Mouse (Mus musculus): ENCODE results near the gene Acot12. TPM values are rescaled to one million over a fixed set of nuclear protein-coding genes. Genes with fewer than 3 reads are reported as not detected.

Acot12 gene
- polyA plus RNA-seq (2014; fragmentation: Nextera tagmentation; extraction: Ambion mirVana): not detected in 2 replicates

DNA sequence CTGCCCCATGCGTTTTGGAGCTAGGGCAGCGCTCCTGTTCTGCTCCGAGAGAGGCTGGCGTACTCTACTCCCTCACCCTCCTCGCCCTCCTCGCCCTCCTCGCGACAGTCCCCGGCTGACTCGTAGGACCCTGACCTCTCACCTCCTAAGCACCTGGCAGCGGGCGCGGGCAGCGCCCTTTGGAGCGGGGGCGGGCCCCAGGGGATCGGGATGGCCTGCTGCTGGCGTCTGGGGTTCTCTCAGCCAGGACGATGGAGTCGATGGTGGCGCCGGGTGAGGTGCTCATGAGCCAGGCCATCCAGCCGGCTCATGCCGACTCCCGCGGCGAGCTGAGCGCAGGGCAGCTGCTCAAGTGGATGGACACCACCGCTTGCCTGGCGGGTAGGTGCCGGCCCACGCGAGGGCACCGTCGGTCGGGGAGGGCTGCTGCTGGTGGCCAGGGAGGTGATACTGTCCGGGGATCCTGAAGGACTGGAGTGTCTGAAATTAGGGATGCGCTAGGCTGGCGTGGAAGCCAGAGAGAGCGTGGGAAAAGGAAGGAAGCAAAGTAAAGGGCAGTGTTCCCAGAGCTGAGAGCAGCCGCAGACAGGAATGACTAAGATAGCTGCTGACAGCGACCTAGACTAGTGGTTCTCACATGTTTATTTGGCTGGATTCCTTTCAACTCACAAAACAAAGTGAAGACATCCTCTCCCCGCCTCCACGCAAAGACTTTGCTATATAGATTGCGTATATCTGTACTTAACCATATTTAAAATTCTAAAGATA lies at the start of gene Acot12:
Gene Acot12, plus strand, starts transcription at position 233 of the 768 bp plus-strand sequence.
- DNase-seq (peak; percentile 54), ATAC-seq (ENCODE audit: insufficient read depth) (peak; percentile 77)
- no peaks in the 10 kb centered on the region for H3K36me3 ChIP-seq (ENCODE audit: insufficient read depth)
- peak within 1 kb of the TSS; percentile 37 for H3K4me3 ChIP-seq (ENCODE audit: low read depth, low read length)
- WGBS: 4% methylated on average over 45 of the region's 45 CpGs
- H3K27me3 ChIP-seq (ENCODE audit: insufficient read depth, low read length): peaks cover 5% of the 10 kb centered on the region
- no peak within 1 kb of the TSS for H3K27ac ChIP-seq (ENCODE audit: low read depth)
- no peaks in the 10 kb centered on the region for H3K4me1 ChIP-seq (ENCODE audit: insufficient read depth)
- peak within 1 kb of the TSS; percentile 44 for H3K9ac ChIP-seq
- H3K4me2 ChIP-seq: peak within 1 kb of the TSS; percentile 78
- H3K9me3 ChIP-seq (ENCODE audit: low read depth, low read length): no peaks in the 10 kb centered on the region
- no peak for TF ChIP-seq CTCF (IDR thresholded peaks at IDR 0.05; ENCODE audit: low read depth)

DNA sequence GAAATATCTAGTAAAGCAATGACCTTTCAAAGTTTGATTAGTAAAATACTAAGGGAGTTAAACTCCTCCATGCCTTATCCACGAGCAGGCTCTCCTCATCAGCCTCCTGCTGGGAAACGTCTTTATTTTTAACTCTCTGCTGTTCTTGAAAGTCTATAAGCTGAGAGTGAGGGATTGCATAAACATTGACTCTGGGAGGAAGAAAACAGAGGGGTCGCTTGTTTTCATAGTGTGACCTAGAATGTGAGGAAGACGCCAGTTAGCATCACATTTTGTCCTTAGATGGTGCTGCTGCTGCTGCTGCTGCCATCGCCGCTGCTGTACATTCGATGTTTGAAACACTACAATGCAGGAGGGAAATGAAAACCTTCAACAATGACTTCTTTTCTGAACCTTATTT lies 47.7 kb upstream of the Acot12 start:
- Histone ChIP-seq H3K4me1 (ENCODE audit: insufficient read depth) (no peaks in the 10 kb centered on the region), H3K36me3 (ENCODE audit: insufficient read depth) (peaks cover 8% of the 10 kb centered on the region; the same call in 1 of the 2 replicates), H3K4me3 (ENCODE audit: low read depth, low read length) (no peak overlapping the region), H3K27ac (ENCODE audit: low read depth) (peak overlapping the region; percentile 74; the same call in 1 of the 2 replicates), H3K4me2 (no peak overlapping the region), H3K9me3 (ENCODE audit: low read depth, low read length) (no peaks in the 10 kb centered on the region), H3K27me3 (ENCODE audit: insufficient read depth, low read length) (no peaks in the 10 kb centered on the region), H3K9ac (no peak overlapping the region)
- ATAC-seq (ENCODE audit: insufficient read depth) (peak; percentile 38; the same call in 1 of the 2 replicates), DNase-seq (peak; percentile 62)
- 25% methylated on average over 7 of the region's 7 CpGs for WGBS
- TF ChIP-seq CTCF (IDR thresholded peaks at IDR 0.05; ENCODE audit: low read depth): no peak

DNA sequence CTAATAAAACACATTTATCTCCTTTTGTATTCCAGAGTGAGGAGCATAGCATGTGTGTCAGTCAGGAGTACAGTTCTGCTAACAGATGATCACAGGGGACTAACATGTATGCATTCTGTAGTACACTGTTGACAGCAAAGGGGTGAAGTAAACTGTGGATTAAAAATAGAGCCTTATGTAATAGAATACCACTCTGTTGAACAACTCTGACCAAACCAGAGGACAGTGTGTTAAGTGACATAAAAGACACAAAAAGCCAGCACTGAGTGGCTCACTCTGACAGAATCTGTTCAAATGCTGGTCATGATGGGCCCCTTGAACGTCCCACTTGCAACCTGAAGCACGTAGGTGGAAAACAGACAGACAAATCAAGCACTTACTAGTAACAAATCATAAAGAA lies 45.9 kb upstream of the Acot12 start:
- Histone ChIP-seq H3K4me1 (ENCODE audit: insufficient read depth) (no peaks in the 10 kb centered on the region), H3K27me3 (ENCODE audit: insufficient read depth, low read length) (no peaks in the 10 kb centered on the region), H3K4me3 (ENCODE audit: low read depth, low read length) (no peak overlapping the region), H3K4me2 (no peak overlapping the region), H3K27ac (ENCODE audit: low read depth) (peak overlapping the region; percentile 18; the same call in 1 of the 2 replicates), H3K36me3 (ENCODE audit: insufficient read depth) (peaks cover 3% of the 10 kb centered on the region; the same call in 1 of the 2 replicates), H3K9me3 (ENCODE audit: low read depth, low read length) (no peaks in the 10 kb centered on the region), H3K9ac (no peak overlapping the region)
- ATAC-seq (ENCODE audit: insufficient read depth): no peak
- DNase-seq: no peak
- TF ChIP-seq CTCF (IDR thresholded peaks at IDR 0.05; ENCODE audit: low read depth): no peak
- whole genome bisulfite sequencing: 69% methylated on average over 2 of the region's 2 CpGs

DNA sequence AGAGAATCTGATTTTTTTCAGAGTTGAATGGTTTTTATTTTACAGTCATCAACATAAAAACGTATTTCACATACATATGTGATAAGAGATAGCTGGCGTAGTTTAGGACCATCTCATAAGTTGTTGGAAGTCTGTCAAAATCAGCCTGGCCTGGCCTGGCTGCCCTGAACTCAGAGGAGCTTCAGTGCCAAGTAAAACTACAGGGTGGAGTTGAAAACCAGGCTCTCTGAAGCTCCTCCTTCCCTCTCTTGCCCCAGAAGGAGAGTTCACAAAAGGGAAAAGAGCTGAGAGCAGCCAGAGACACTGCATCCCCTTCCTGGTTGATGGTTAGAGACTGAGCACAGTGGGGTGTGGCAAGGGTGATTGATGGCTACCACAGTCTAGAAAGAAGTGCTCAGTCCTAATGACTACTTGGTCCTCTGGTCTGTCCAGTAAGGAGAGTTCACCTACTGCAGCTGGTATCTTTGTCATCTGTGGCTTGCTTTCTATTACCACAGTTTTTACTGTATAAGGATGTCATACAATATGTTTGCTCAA lies 45.1 kb upstream of the Acot12 start:
- no peak overlapping the region for H3K4me2 ChIP-seq
- peaks cover 7% of the 10 kb centered on the region; the same call in 1 of the 2 replicates for H3K36me3 ChIP-seq (ENCODE audit: insufficient read depth)
- H3K4me3 ChIP-seq (ENCODE audit: low read depth, low read length): no peak overlapping the region
- DNase-seq (peak; percentile 35), ATAC-seq (ENCODE audit: insufficient read depth) (peak; percentile 53; the same call in 1 of the 2 replicates)
- H3K27me3 ChIP-seq (ENCODE audit: insufficient read depth, low read length): no peaks in the 10 kb centered on the region
- WGBS: 43% methylated on average over 2 of the region's 2 CpGs
- no peak overlapping the region for H3K9ac ChIP-seq
- H3K4me1 ChIP-seq (ENCODE audit: insufficient read depth): no peaks in the 10 kb centered on the region
- H3K27ac ChIP-seq (ENCODE audit: low read depth): peak overlapping the region; percentile 50; the same call in 1 of the 2 replicates
- H3K9me3 ChIP-seq (ENCODE audit: low read depth, low read length): no peaks in the 10 kb centered on the region
- TF ChIP-seq CTCF (IDR thresholded peaks at IDR 0.05; ENCODE audit: low read depth): no peak

DNA sequence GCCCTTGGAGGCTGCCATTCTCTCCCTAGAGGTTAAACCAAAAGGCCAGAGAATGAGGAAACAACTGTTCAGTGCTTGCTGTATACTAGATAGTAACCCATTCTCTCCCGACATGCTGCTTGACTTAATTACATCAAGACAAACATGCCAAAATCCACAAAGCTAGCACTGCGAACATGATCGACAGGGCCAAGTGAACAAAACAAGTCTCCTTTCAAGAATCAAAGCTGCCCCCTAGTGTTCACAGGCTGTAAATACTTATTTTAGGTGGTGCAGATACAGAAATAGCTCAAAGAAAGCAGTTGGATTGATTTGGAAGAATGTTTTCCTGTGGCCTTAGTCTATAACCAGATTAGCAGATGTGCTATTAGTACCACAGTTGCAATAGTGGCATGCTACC lies 44.3 kb upstream of the Acot12 start:
- Histone ChIP-seq H3K36me3 (ENCODE audit: insufficient read depth) (peaks cover 14% of the 10 kb centered on the region; the same call in 1 of the 2 replicates), H3K27ac (ENCODE audit: low read depth) (no peak overlapping the region), H3K4me2 (no peak overlapping the region), H3K9ac (no peak overlapping the region), H3K4me1 (ENCODE audit: insufficient read depth) (no peaks in the 10 kb centered on the region), H3K9me3 (ENCODE audit: low read depth, low read length) (no peaks in the 10 kb centered on the region), H3K4me3 (ENCODE audit: low read depth, low read length) (no peak overlapping the region), H3K27me3 (ENCODE audit: insufficient read depth, low read length) (no peaks in the 10 kb centered on the region)
- ATAC-seq (ENCODE audit: insufficient read depth) (no peak), DNase-seq (peak; percentile 83)
- WGBS: 29% methylated on average over 3 of the region's 3 CpGs
- TF ChIP-seq CTCF (IDR thresholded peaks at IDR 0.05; ENCODE audit: low read depth): peak; percentile 68

DNA sequence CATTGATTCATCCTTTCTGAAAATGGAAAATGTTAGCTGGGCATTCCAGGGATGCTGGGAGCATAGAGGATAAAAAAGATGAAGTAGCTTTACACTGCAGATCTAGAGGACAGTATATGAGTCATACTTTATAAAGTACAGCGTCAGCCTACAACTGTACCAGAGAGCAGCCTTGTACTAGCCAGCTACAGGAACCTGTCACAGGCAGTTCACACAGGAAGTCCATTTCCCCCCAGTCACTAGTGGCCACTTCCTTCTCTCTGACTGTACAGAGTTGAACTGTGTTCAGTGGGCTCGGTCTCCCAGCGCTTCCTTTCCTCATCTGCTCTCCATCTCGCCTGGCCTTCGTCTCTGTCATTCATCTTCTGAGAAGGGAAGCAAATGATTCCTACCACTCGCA lies 39.0 kb upstream of the Acot12 start:
- no peak overlapping the region for H3K4me3 ChIP-seq (ENCODE audit: low read depth, low read length)
- H3K27me3 ChIP-seq (ENCODE audit: insufficient read depth, low read length): no peaks in the 10 kb centered on the region
- 53% methylated on average over 6 of the region's 6 CpGs for WGBS
- no peaks in the 10 kb centered on the region for H3K9me3 ChIP-seq (ENCODE audit: low read depth, low read length)
- no peaks in the 10 kb centered on the region for H3K4me1 ChIP-seq (ENCODE audit: insufficient read depth)
- H3K36me3 ChIP-seq (ENCODE audit: insufficient read depth): peaks cover 14% of the 10 kb centered on the region; the same call in 1 of the 2 replicates
- ATAC-seq (ENCODE audit: insufficient read depth): peak; percentile 66
- no peak overlapping the region for H3K9ac ChIP-seq
- DNase-seq: peak; percentile 18
- no peak overlapping the region for H3K27ac ChIP-seq (ENCODE audit: low read depth)
- H3K4me2 ChIP-seq: no peak overlapping the region
- no peak for TF ChIP-seq CTCF (IDR thresholded peaks at IDR 0.05; ENCODE audit: low read depth)

DNA sequence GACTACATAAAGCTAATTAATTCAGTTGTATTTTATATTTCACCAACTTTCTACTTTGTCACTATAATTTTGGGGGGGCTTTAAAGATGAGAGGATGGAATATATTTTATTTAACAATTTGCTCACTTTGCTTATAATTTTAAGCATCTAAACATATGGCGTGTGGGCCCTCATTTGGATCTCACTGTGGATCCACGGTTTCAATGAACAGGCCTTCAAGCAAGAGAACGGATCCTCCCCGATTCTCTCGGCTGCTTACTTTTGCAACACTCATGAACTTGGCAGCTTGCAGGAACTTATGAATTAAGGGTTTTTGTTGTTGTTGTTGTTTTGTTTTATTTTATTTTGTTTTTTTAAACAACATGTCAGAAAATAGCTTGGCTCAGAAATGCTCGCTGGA lies 21.8 kb upstream of the Acot12 start:
- no peak overlapping the region for H3K9ac ChIP-seq
- no peaks in the 10 kb centered on the region for H3K27me3 ChIP-seq (ENCODE audit: insufficient read depth, low read length)
- no peaks in the 10 kb centered on the region for H3K4me1 ChIP-seq (ENCODE audit: insufficient read depth)
- DNase-seq (no peak), ATAC-seq (ENCODE audit: insufficient read depth) (no peak)
- H3K27ac ChIP-seq (ENCODE audit: low read depth): no peak overlapping the region
- H3K36me3 ChIP-seq (ENCODE audit: insufficient read depth): no peaks in the 10 kb centered on the region
- H3K4me3 ChIP-seq (ENCODE audit: low read depth, low read length): no peak overlapping the region
- no peak overlapping the region for H3K4me2 ChIP-seq
- 83% methylated on average over 6 of the region's 6 CpGs for WGBS
- H3K9me3 ChIP-seq (ENCODE audit: low read depth, low read length): no peaks in the 10 kb centered on the region
- TF ChIP-seq CTCF (IDR thresholded peaks at IDR 0.05; ENCODE audit: low read depth): no peak
